Mouse (Mus musculus): ENCODE measurements around the gene Omp. TPM values are rescaled to one million over a fixed set of nuclear protein-coding genes. Genes with fewer than 3 reads are reported as not detected.

Gene Omp
- total RNA-seq (2014; rRNA removed): 0.55 and 0.57 TPM in 2 replicates
- 0.22 and 0.46 TPM in 2 replicates for polyA plus RNA-seq (2015; fragmentation: Nextera tagmentation; extraction: Ambion mirVana)

GRCm38 (mm10) chr7:98145402-98145801, at the start of gene Omp:
Gene Omp, minus strand, starts transcription at chr7:98145502.
- Histone ChIP-seq H3K9me3 (ENCODE audit: low read length) (no peaks in the 10 kb centered on the region), H3K36me3 (ENCODE audit: insufficient read depth, low read length) (peaks cover 6% of the 10 kb centered on the region; the same call in 1 of the 2 replicates), H3K9ac (replicated peaks; ENCODE audit: low read length, poor library complexity, severe bottlenecking) (0 out of 2 replicates have a peak within 1 kb of the TSS, but pooled peaks have one; percentile 8), H3K27ac (ENCODE audit: low read depth, low read length) (no peak within 1 kb of the TSS), H3K4me1 (ENCODE audit: insufficient read depth, low read length) (no peaks in the 10 kb centered on the region), H3K4me2 (ENCODE audit: low read depth, low read length, poor library complexity, severe bottlenecking) (no peak within 1 kb of the TSS), H3K4me3 (ENCODE audit: low read depth, low read length) (no peak within 1 kb of the TSS), H3K27me3 (ENCODE audit: insufficient read depth, low read length) (no peaks in the 10 kb centered on the region)
- no peak for DNase-seq (ENCODE audit: low spot score)
- ATAC-seq (ENCODE audit: low FRiP score): no peak
- WGBS: 91% methylated on average over 5 of the region's 5 CpGs
- no peak for TF ChIP-seq CTCF (IDR thresholded peaks at IDR 0.05)

- DNase-seq (ENCODE audit: low spot score) (peak; percentile 32), ATAC-seq (ENCODE audit: low FRiP score) (peak; percentile 71)
- H3K9ac ChIP-seq (replicated peaks; ENCODE audit: low read length, poor library complexity, severe bottlenecking): peak overlapping the region; percentile 29
- H3K4me2 ChIP-seq (ENCODE audit: low read depth, low read length, poor library complexity, severe bottlenecking): peak overlapping the region; percentile 85
- H3K27ac ChIP-seq (ENCODE audit: low read depth, low read length): no peak overlapping the region
- H3K4me3 ChIP-seq (ENCODE audit: low read depth, low read length): peak overlapping the region; percentile 40
- H3K36me3 ChIP-seq (ENCODE audit: insufficient read depth, low read length): no peaks in the 10 kb centered on the region
- 2% methylated on average over 61 of the region's 61 CpGs for WGBS
- no peaks in the 10 kb centered on the region for H3K9me3 ChIP-seq (ENCODE audit: low read length)
- peaks cover 42% of the 10 kb centered on the region for H3K27me3 ChIP-seq (ENCODE audit: insufficient read depth, low read length)
- no peak for TF ChIP-seq CTCF (IDR thresholded peaks at IDR 0.05)
- 0 out of 2 replicates have a peak, but pooled peaks cover 7% of the 10 kb centered on the region for H3K4me1 ChIP-seq (ENCODE audit: insufficient read depth, low read length)
These were observed 48.9 kb upstream of the Omp start for GRCm38 (mm10) chr7:98194026-98194792.

- peak overlapping the region; percentile 40 for H3K4me3 ChIP-seq (ENCODE audit: low read depth, low read length)
- DNase-seq (ENCODE audit: low spot score) (peak; percentile 60), ATAC-seq (ENCODE audit: low FRiP score) (peak; percentile 73)
- peak overlapping the region; percentile 29 for H3K9ac ChIP-seq (replicated peaks; ENCODE audit: low read length, poor library complexity, severe bottlenecking)
- WGBS: 2% methylated on average over 36 of the region's 36 CpGs
- no peaks in the 10 kb centered on the region for H3K9me3 ChIP-seq (ENCODE audit: low read length)
- TF ChIP-seq CTCF (IDR thresholded peaks at IDR 0.05): peak; percentile 67
- peaks cover 42% of the 10 kb centered on the region for H3K27me3 ChIP-seq (ENCODE audit: insufficient read depth, low read length)
- H3K27ac ChIP-seq (ENCODE audit: low read depth, low read length): no peak overlapping the region
- no peaks in the 10 kb centered on the region for H3K36me3 ChIP-seq (ENCODE audit: insufficient read depth, low read length)
- H3K4me2 ChIP-seq (ENCODE audit: low read depth, low read length, poor library complexity, severe bottlenecking): peak overlapping the region; percentile 85
- 0 out of 2 replicates have a peak, but pooled peaks cover 7% of the 10 kb centered on the region for H3K4me1 ChIP-seq (ENCODE audit: insufficient read depth, low read length)
These were observed 48.3 kb upstream of the Omp start for GRCm38 (mm10) chr7:98193515-98194025.

GRCm38 (mm10) chr7:98191571-98192250, 46.4 kb upstream of the Omp start:
- Histone ChIP-seq H3K36me3 (ENCODE audit: insufficient read depth, low read length) (no peaks in the 10 kb centered on the region), H3K4me1 (ENCODE audit: insufficient read depth, low read length) (0 out of 2 replicates have a peak, but pooled peaks cover 7% of the 10 kb centered on the region), H3K4me2 (ENCODE audit: low read depth, low read length, poor library complexity, severe bottlenecking) (no peak overlapping the region), H3K4me3 (ENCODE audit: low read depth, low read length) (no peak overlapping the region), H3K27ac (ENCODE audit: low read depth, low read length) (no peak overlapping the region), H3K9ac (replicated peaks; ENCODE audit: low read length, poor library complexity, severe bottlenecking) (no peak overlapping the region), H3K27me3 (ENCODE audit: insufficient read depth, low read length) (peaks cover 40% of the 10 kb centered on the region), H3K9me3 (ENCODE audit: low read length) (no peaks in the 10 kb centered on the region)
- DNase-seq (ENCODE audit: low spot score): no peak
- ATAC-seq (ENCODE audit: low FRiP score): no peak
- WGBS: 73% methylated on average over 17 of the region's 17 CpGs
- peak; percentile 50 for TF ChIP-seq CTCF (IDR thresholded peaks at IDR 0.05)

GRCm38 (mm10) chr7:98190578-98190977, 45.3 kb upstream of the Omp start:
- ATAC-seq (ENCODE audit: low FRiP score): no peak
- no peak overlapping the region for H3K9ac ChIP-seq (replicated peaks; ENCODE audit: low read length, poor library complexity, severe bottlenecking)
- peak; percentile 49 for TF ChIP-seq CTCF (IDR thresholded peaks at IDR 0.05)
- H3K36me3 ChIP-seq (ENCODE audit: insufficient read depth, low read length): no peaks in the 10 kb centered on the region
- peak; percentile 31 for DNase-seq (ENCODE audit: low spot score)
- peaks cover 29% of the 10 kb centered on the region for H3K27me3 ChIP-seq (ENCODE audit: insufficient read depth, low read length)
- no peak overlapping the region for H3K4me2 ChIP-seq (ENCODE audit: low read depth, low read length, poor library complexity, severe bottlenecking)
- no peak overlapping the region for H3K27ac ChIP-seq (ENCODE audit: low read depth, low read length)
- H3K9me3 ChIP-seq (ENCODE audit: low read length): no peaks in the 10 kb centered on the region
- no peak overlapping the region for H3K4me3 ChIP-seq (ENCODE audit: low read depth, low read length)
- 0 out of 2 replicates have a peak, but pooled peaks cover 7% of the 10 kb centered on the region for H3K4me1 ChIP-seq (ENCODE audit: insufficient read depth, low read length)
- 95% methylated on average over 1 of the region's 1 CpGs for WGBS

Data from midbrain, postnatal 0 days (tissue).